Mouse (Mus musculus) lung, embryonic 15.5 days (tissue): ENCODE results near the gene Pdlim5. TPM values are rescaled to one million over a fixed set of nuclear protein-coding genes. Genes with fewer than 3 reads are reported as not detected.
"Not testable (repeated sequence)": the region's sequence is repeated elsewhere in the genome, so short reads cannot be mapped to it uniquely, and the experiment has no call there.

Experiments
- ATAC-seq: fragments of 200-750 bp; cut with Nextera tagmentation; 2 replicates; pipeline ENCODE4 v1.8.0; 2017; ENCODE audit warnings: moderate number of reproducible peaks, borderline replicate concordance; ENCODE audit not compliant: low FRiP score, low TSS enrichment; ENCODE audit errors: extremely low read depth
- H3K27ac ChIP-seq: fragments of 300-500 bp; sonication (generic); 2 replicates; pipeline ENCODE4 v1.5.1; 2015; ENCODE audit warnings: moderate library complexity, mild to moderate bottlenecking, inconsistent platforms
- H3K27me3 ChIP-seq: fragments of 300-500 bp; sonication (generic); 2 replicates; pipeline ENCODE4 v1.6.1; 2015; ENCODE audit warnings: inconsistent platforms
- H3K36me3 ChIP-seq: fragments of 300-500 bp; sonication (generic); 2 replicates; pipeline ENCODE4 v1.6.1; 2015; ENCODE audit warnings: inconsistent platforms
- H3K4me1 ChIP-seq: fragments of 300-500 bp; sonication (generic); 2 replicates; pipeline ENCODE4 v1.6.1; 2015; ENCODE audit warnings: inconsistent platforms
- H3K4me2 ChIP-seq: fragments of 300-500 bp; sonication (generic); 2 replicates; pipeline ENCODE4 v1.6.1; 2015; ENCODE audit warnings: inconsistent platforms, mild to moderate bottlenecking, moderate library complexity
- H3K4me3 ChIP-seq: fragments of 300-500 bp; sonication (generic); 2 replicates; pipeline ENCODE4 v1.5.1; 2015; ENCODE audit warnings: mild to moderate bottlenecking, inconsistent platforms
- H3K9ac ChIP-seq: fragments of 300-500 bp; sonication (generic); 2 replicates; pipeline ENCODE4 v1.6.1; 2015; ENCODE audit warnings: inconsistent platforms
- H3K9me3 ChIP-seq: fragments of 300-500 bp; sonication (generic); 2 replicates; pipeline ENCODE4 v1.6.1; 2016; ENCODE audit warnings: inconsistent platforms
- WGBS: fragments of 180-500 bp; shearing (Covaris S2); methylation state at CpG from one replicate; pipeline ENCODE4 v1.1.7; 2015; 5-methylcytosine and 5-hydroxymethylcytosine counted together
- polyA plus RNA-seq: library from polyadenylated mRNA; unstranded; fragments of >200 nt; fragmentation: Nextera tagmentation; extraction: Ambion mirVana; gene quantifications from 2 replicates; pipeline ENCODE4 v1.2.1, GENCODE M21; 2015

Pdlim5 gene
- polyA plus RNA-seq, 1 experiment from 2014 or later = 24.2 TPM

- ATAC-seq = no peak
- no peaks in the 10 kb centered on the region for H3K9me3 ChIP-seq
- H3K36me3 ChIP-seq = no peaks in the 10 kb centered on the region
- H3K27me3 ChIP-seq = no peaks in the 10 kb centered on the region
- no peak overlapping the region for H3K4me3 ChIP-seq
- no peaks in the 10 kb centered on the region for H3K4me1 ChIP-seq
- H3K4me2 ChIP-seq = no peak overlapping the region
- 83% methylated on average over 8 of the region's 8 CpGs for WGBS
- H3K9ac ChIP-seq = no peak overlapping the region
- H3K27ac ChIP-seq = no peak overlapping the region
Measured at GRCm38 (mm10) chr3:142196142-142196541, 199.4 kb downstream of the Pdlim5 start.

- H3K4me2 ChIP-seq, H3K9me3 ChIP-seq, ATAC-seq, H3K36me3 ChIP-seq, H3K4me1 ChIP-seq, H3K27me3 ChIP-seq, H3K9ac ChIP-seq, H3K27ac ChIP-seq, H3K4me3 ChIP-seq: not testable (repeated sequence)
Measured at GRCm38 (mm10) chr3:142191627-142192026, 203.9 kb downstream of the Pdlim5 start.

Other genes starting within 250 kb of the Pdlim5 start
- 4.4 and 5.3 TPM in 2 replicates for gene Bmpr1b, start 226.3 kb downstream of the Pdlim5 start, polyA plus RNA-seq
- gene Gbp5, start 98.3 kb upstream of the Pdlim5 start, polyA plus RNA-seq = 0.19 and 0.22 TPM in 2 replicates
- 5.1 and 6.8 TPM in 2 replicates for gene Gbp7, start 134.6 kb upstream of the Pdlim5 start, polyA plus RNA-seq
- gene Gbp3, start 164.3 kb upstream of the Pdlim5 start, polyA plus RNA-seq = 2.1 and 2.5 TPM in 2 replicates
- gene Gbp2b, start 199.2 kb upstream of the Pdlim5 start, polyA plus RNA-seq = not detected in 2 replicates
- gene Gbp2, start 224.9 kb upstream of the Pdlim5 start, polyA plus RNA-seq = 2.4 and 3.5 TPM in 2 replicates